Mouse (Mus musculus) olfactory bulb, adult 2 months (tissue): ENCODE data around the gene Ppp2r5c.

Source experiments
- CTCF ChIP-seq: fragments of 200-500 bp; IDR thresholded peaks from 2 replicates; pipeline ENCODE4 v1.5.1; 2012; ENCODE audit warnings: low read depth, mild to moderate bottlenecking, low read length, moderate library complexity; ENCODE audit not compliant: insufficient read depth
- POLR2A ChIP-seq: fragments of 200-500 bp; IDR thresholded peaks from 2 replicates; pipeline ENCODE4 v1.6.1; 2012; ENCODE audit warnings: mild to moderate bottlenecking, low read depth, low read length, moderate library complexity; ENCODE audit not compliant: insufficient read depth

DNA sequence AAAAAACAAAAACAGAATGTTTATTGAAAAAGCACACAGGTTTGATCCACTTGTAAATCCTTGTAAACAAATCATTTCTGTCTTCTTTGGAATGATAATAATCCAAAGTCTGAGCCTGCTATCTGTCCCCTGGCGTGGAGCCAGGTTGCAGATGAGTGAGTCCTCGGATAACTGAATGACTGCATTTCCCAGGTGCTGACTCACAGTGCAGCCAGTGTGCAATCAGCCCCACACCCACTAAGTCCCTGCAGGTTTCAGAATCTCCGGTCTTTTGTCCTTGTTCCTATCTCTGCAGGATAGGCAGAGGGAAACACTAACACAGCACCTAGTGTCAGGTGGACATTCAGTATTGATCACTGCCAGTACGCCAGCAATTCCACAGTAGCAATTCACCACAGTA is 152.9 kb downstream of the Ppp2r5c start:
- no peak for TF ChIP-seq POLR2A
- TF ChIP-seq CTCF: no peak
